Mouse (Mus musculus): ENCODE measurements around the gene Cdon. TPM values are rescaled to one million over a fixed set of nuclear protein-coding genes. Genes with fewer than 3 reads are reported as not detected.

The Cdon gene
- polyA plus RNA-seq, 1 experiment, result 39.9 TPM

- no peaks in the 10 kb centered on the region for H3K27me3 ChIP-seq (ENCODE audit: control insufficient read depth, insufficient read depth, insufficient read length)
- no peaks in the 10 kb centered on the region for H3K36me3 ChIP-seq (ENCODE audit: control insufficient read depth, insufficient read depth)
- H3K79me3 ChIP-seq (ENCODE audit: low read depth), result no peaks in the 10 kb centered on the region
- H3ac ChIP-seq (ENCODE audit: control insufficient read depth, insufficient read length, low read depth), result no peak within 1 kb of the TSS
- no peaks in the 10 kb centered on the region for H3K79me2 ChIP-seq (ENCODE audit: control insufficient read depth, insufficient read depth)
- H3K4me3 ChIP-seq (ENCODE audit: insufficient read depth, poor library complexity, severe bottlenecking), result no peak within 1 kb of the TSS
- TF ChIP-seq CEBPB (IDR thresholded peaks at IDR 0.05; ENCODE audit: low read depth) (no peak), MAX (IDR thresholded peaks at IDR 0.05) (no peak), MYOD1 (IDR thresholded peaks at IDR 0.05; ENCODE audit: control insufficient read depth, insufficient read length, low read depth) (no peak), CTCF (IDR thresholded peaks at IDR 0.05; ENCODE audit: control insufficient read depth, insufficient read depth, insufficient read length) (no peak), USF1 (IDR thresholded peaks at IDR 0.05; ENCODE audit: low read depth) (no peak), MYOG (IDR thresholded peaks at IDR 0.05; ENCODE audit: control insufficient read depth, extremely low read depth, insufficient read length) (no peak), FOSL1 (IDR thresholded peaks at IDR 0.05; ENCODE audit: insufficient read depth, low read length, poor library complexity, severe bottlenecking) (no peak)
These were observed 97.2 kb downstream of the Cdon start, which contains the start of gene Gm1113 for GRCm38 (mm10) chr9:35518169-35518568. TSS of gene Gm1113 (minus strand) at chr9:35518269.

- Histone ChIP-seq H3K36me3 (ENCODE audit: control insufficient read depth, insufficient read depth) (no peaks in the 10 kb centered on the region), H3K4me3 (ENCODE audit: insufficient read depth, poor library complexity, severe bottlenecking) (no peak overlapping the region)
These were observed 99.9 kb downstream of the Cdon start for GRCm38 (mm10) chr9:35520631-35521348.

GRCm38 (mm10) chr9:35522241-35522640 lies 101.3 kb downstream of the Cdon start:
- Histone ChIP-seq H3K36me3 (ENCODE audit: control insufficient read depth, insufficient read depth) (no peaks in the 10 kb centered on the region), H3K4me3 (ENCODE audit: insufficient read depth, poor library complexity, severe bottlenecking) (no peak overlapping the region), H3ac (ENCODE audit: control insufficient read depth, insufficient read length, low read depth) (no peak overlapping the region), H3K79me3 (ENCODE audit: low read depth) (no peaks in the 10 kb centered on the region), H3K27me3 (ENCODE audit: control insufficient read depth, insufficient read depth, insufficient read length) (no peaks in the 10 kb centered on the region), H3K79me2 (ENCODE audit: control insufficient read depth, insufficient read depth) (no peaks in the 10 kb centered on the region)
- no peak for TF ChIP-seq CTCF (IDR thresholded peaks at IDR 0.05; ENCODE audit: control insufficient read depth, insufficient read depth, insufficient read length)
- TF ChIP-seq FOSL1 (IDR thresholded peaks at IDR 0.05; ENCODE audit: insufficient read depth, low read length, poor library complexity, severe bottlenecking), result no peak
- TF ChIP-seq MAX (IDR thresholded peaks at IDR 0.05), result no peak
- TF ChIP-seq MYOG (IDR thresholded peaks at IDR 0.05; ENCODE audit: control insufficient read depth, extremely low read depth, insufficient read length), result no peak
- no peak for TF ChIP-seq MYOD1 (IDR thresholded peaks at IDR 0.05; ENCODE audit: control insufficient read depth, insufficient read length, low read depth)
- no peak for TF ChIP-seq CEBPB (IDR thresholded peaks at IDR 0.05; ENCODE audit: low read depth)
- TF ChIP-seq USF1 (IDR thresholded peaks at IDR 0.05; ENCODE audit: low read depth), result no peak

More at GRCm38 (mm10) chr9:35520631-35521348, 99.9 kb downstream of the Cdon start:
- no peak overlapping the region for H3ac ChIP-seq (ENCODE audit: control insufficient read depth, insufficient read length, low read depth)
- no peaks in the 10 kb centered on the region for H3K27me3 ChIP-seq (ENCODE audit: control insufficient read depth, insufficient read depth, insufficient read length)
- H3K79me3 ChIP-seq (ENCODE audit: low read depth), result no peaks in the 10 kb centered on the region
- no peak for TF ChIP-seq CTCF (IDR thresholded peaks at IDR 0.05; ENCODE audit: control insufficient read depth, insufficient read depth, insufficient read length)
- no peak for TF ChIP-seq MAX (IDR thresholded peaks at IDR 0.05)
- no peak for TF ChIP-seq MYOG (IDR thresholded peaks at IDR 0.05; ENCODE audit: control insufficient read depth, extremely low read depth, insufficient read length)
- no peak for TF ChIP-seq FOSL1 (IDR thresholded peaks at IDR 0.05; ENCODE audit: insufficient read depth, low read length, poor library complexity, severe bottlenecking)
- TF ChIP-seq CEBPB (IDR thresholded peaks at IDR 0.05; ENCODE audit: low read depth), result no peak
- TF ChIP-seq MYOD1 (IDR thresholded peaks at IDR 0.05; ENCODE audit: control insufficient read depth, insufficient read length, low read depth), result no peak
- no peak for TF ChIP-seq USF1 (IDR thresholded peaks at IDR 0.05; ENCODE audit: low read depth)
- no peaks in the 10 kb centered on the region for H3K79me2 ChIP-seq (ENCODE audit: control insufficient read depth, insufficient read depth)

- no peaks in the 10 kb centered on the region for H3K36me3 ChIP-seq (ENCODE audit: control insufficient read depth, insufficient read depth)
- TF ChIP-seq MYOG (IDR thresholded peaks at IDR 0.05; ENCODE audit: control insufficient read depth, extremely low read depth, insufficient read length), result no peak
- no peak for TF ChIP-seq CTCF (IDR thresholded peaks at IDR 0.05; ENCODE audit: control insufficient read depth, insufficient read depth, insufficient read length)
- TF ChIP-seq MAX (IDR thresholded peaks at IDR 0.05), result no peak
- no peak for TF ChIP-seq USF1 (IDR thresholded peaks at IDR 0.05; ENCODE audit: low read depth)
- no peak for TF ChIP-seq FOSL1 (IDR thresholded peaks at IDR 0.05; ENCODE audit: insufficient read depth, low read length, poor library complexity, severe bottlenecking)
- no peak for TF ChIP-seq CEBPB (IDR thresholded peaks at IDR 0.05; ENCODE audit: low read depth)
- TF ChIP-seq MYOD1 (IDR thresholded peaks at IDR 0.05; ENCODE audit: control insufficient read depth, insufficient read length, low read depth), result no peak
- no peak overlapping the region for H3ac ChIP-seq (ENCODE audit: control insufficient read depth, insufficient read length, low read depth)
- H3K79me2 ChIP-seq (ENCODE audit: control insufficient read depth, insufficient read depth), result no peaks in the 10 kb centered on the region
- H3K4me3 ChIP-seq (ENCODE audit: insufficient read depth, poor library complexity, severe bottlenecking), result no peak overlapping the region
- no peaks in the 10 kb centered on the region for H3K27me3 ChIP-seq (ENCODE audit: control insufficient read depth, insufficient read depth, insufficient read length)
- H3K79me3 ChIP-seq (ENCODE audit: low read depth), result no peaks in the 10 kb centered on the region
These were observed 102.0 kb downstream of the Cdon start for GRCm38 (mm10) chr9:35522821-35523515.

GRCm38 (mm10) chr9:35523541-35523940 lies 102.6 kb downstream of the Cdon start:
- no peaks in the 10 kb centered on the region for H3K36me3 ChIP-seq (ENCODE audit: control insufficient read depth, insufficient read depth)
- H3K79me3 ChIP-seq (ENCODE audit: low read depth), result no peaks in the 10 kb centered on the region
- no peak overlapping the region for H3ac ChIP-seq (ENCODE audit: control insufficient read depth, insufficient read length, low read depth)
- H3K79me2 ChIP-seq (ENCODE audit: control insufficient read depth, insufficient read depth), result no peaks in the 10 kb centered on the region
- no peak for TF ChIP-seq CTCF (IDR thresholded peaks at IDR 0.05; ENCODE audit: control insufficient read depth, insufficient read depth, insufficient read length)
- no peak for TF ChIP-seq USF1 (IDR thresholded peaks at IDR 0.05; ENCODE audit: low read depth)
- TF ChIP-seq FOSL1 (IDR thresholded peaks at IDR 0.05; ENCODE audit: insufficient read depth, low read length, poor library complexity, severe bottlenecking), result no peak
- TF ChIP-seq MYOG (IDR thresholded peaks at IDR 0.05; ENCODE audit: control insufficient read depth, extremely low read depth, insufficient read length), result no peak
- no peak for TF ChIP-seq MAX (IDR thresholded peaks at IDR 0.05)
- TF ChIP-seq CEBPB (IDR thresholded peaks at IDR 0.05; ENCODE audit: low read depth), result no peak
- TF ChIP-seq MYOD1 (IDR thresholded peaks at IDR 0.05; ENCODE audit: control insufficient read depth, insufficient read length, low read depth), result no peak
- no peaks in the 10 kb centered on the region for H3K27me3 ChIP-seq (ENCODE audit: control insufficient read depth, insufficient read depth, insufficient read length)
- H3K4me3 ChIP-seq (ENCODE audit: insufficient read depth, poor library complexity, severe bottlenecking), result no peak overlapping the region

All from C2C12 (cell line).